Mouse (Mus musculus) T-helper 2 cell (primary cell): Measurements from ENCODE around the gene Ubr2.

Source experiments
- in situ Hi-C: fragments of 300-600 bp; cut with MboI, MseI; formaldehyde crosslinking; loops from one replicate; pipeline ENCODE4 v1.15.1; 2025; ENCODE audit warnings: high pct_unique_total_duplicates

The Ubr2 gene

GRCm38 (mm10) chr17:46929897-46930296 lies 80.5 kb downstream of the Ubr2 start:
- in situ Hi-C loops = no loop called here

GRCm38 (mm10) chr17:46929277-46929676 lies 81.1 kb downstream of the Ubr2 start:
- in situ Hi-C loops = no loop called here

GRCm38 (mm10) chr17:46927781-46928180 lies 82.6 kb downstream of the Ubr2 start:
- in situ Hi-C loops = no loop called here

GRCm38 (mm10) chr17:46926941-46927340 lies 83.4 kb downstream of the Ubr2 start:
- in situ Hi-C loops = no loop called here

GRCm38 (mm10) chr17:46926192-46926591 lies 84.2 kb downstream of the Ubr2 start:
- in situ Hi-C loops = no loop called here

- in situ Hi-C loops = no loop called here
These were observed 89.5 kb downstream of the Ubr2 start for GRCm38 (mm10) chr17:46920855-46921254.

GRCm38 (mm10) chr17:46918951-46919350 lies 91.4 kb downstream of the Ubr2 start:
- in situ Hi-C loops = no loop called here

GRCm38 (mm10) chr17:46915129-46915528 lies 95.2 kb downstream of the Ubr2 start:
- in situ Hi-C loops = no loop called here

GRCm38 (mm10) chr17:46912331-46912730 lies 98.0 kb downstream of the Ubr2 start:
- in situ Hi-C loops = no loop called here

GRCm38 (mm10) chr17:46910186-46910585 lies 100.2 kb downstream of the Ubr2 start, which contains the start of gene Prph2:
TSS of gene Prph2 (plus strand) at chr17:46910459.
- in situ Hi-C loops = no loop called here

- in situ Hi-C loops = no loop called here
These were observed 106.4 kb downstream of the Ubr2 start for GRCm38 (mm10) chr17:46903876-46904490.

GRCm38 (mm10) chr17:46900941-46901340 lies 109.4 kb downstream of the Ubr2 start:
- in situ Hi-C loops = no loop called here

- in situ Hi-C loops = no loop called here
These were observed 113.0 kb downstream of the Ubr2 start for GRCm38 (mm10) chr17:46897221-46897950.

GRCm38 (mm10) chr17:46895426-46895825 lies 114.9 kb downstream of the Ubr2 start:
- in situ Hi-C loops = no loop called here

- in situ Hi-C loops = no loop called here
These were observed 119.3 kb downstream of the Ubr2 start for GRCm38 (mm10) chr17:46890843-46891594.

GRCm38 (mm10) chr17:46890116-46890815 lies 120.1 kb downstream of the Ubr2 start, which contains the start of gene Tbcc:
TSS of gene Tbcc (plus strand) at chr17:46890684.
- in situ Hi-C loops = no loop called here

- in situ Hi-C loops = no loop called here
These were observed 120.8 kb downstream of the Ubr2 start for GRCm38 (mm10) chr17:46889450-46890084.

- in situ Hi-C loops = no loop called here
These were observed 121.7 kb downstream of the Ubr2 start for GRCm38 (mm10) chr17:46888511-46889212.

- in situ Hi-C loops = no loop called here
These were observed 124.3 kb downstream of the Ubr2 start for GRCm38 (mm10) chr17:46885910-46886643.
